Mouse (Mus musculus) liver, adult 2 months (tissue): Measurements from ENCODE around the gene Mrtfa.

Experiments used
- CTCF ChIP-seq: fragments of 200-500 bp; IDR thresholded peaks from 2 replicates; pipeline ENCODE4 v1.5.1; 2011; ENCODE audit warnings: low read depth, low read length, control low read depth
- POLR2A ChIP-seq: fragments of 200-500 bp; IDR thresholded peaks from 2 replicates; pipeline ENCODE4 v1.6.1; 2011; ENCODE audit warnings: low read length, control low read depth; ENCODE audit not compliant: insufficient read depth; ENCODE audit errors: extremely low read depth

DNA sequence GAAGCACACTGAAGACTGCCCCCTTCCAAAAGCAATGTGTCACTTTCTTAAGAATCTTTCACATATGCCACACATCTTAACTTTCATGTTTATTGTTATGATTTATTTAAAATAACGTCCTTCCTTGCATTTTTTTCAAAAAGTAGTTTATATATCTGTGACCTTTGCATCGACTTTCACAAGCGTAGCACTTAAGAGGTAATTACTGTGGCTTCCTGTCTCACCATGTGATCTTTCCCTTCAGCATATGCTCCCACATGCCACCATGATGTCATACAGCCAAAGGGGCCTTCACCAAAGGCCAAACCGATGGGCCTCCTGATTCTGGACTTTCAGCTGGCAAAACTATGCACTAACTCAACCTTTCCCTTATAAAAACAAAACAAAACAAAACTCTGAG lies 109.3 kb downstream of the Mrtfa start:
- no peak for TF ChIP-seq CTCF
- TF ChIP-seq POLR2A, result no peak
